Mouse (Mus musculus): ENCODE measurements at regions not wholly inside any gene's neighbourhood (a gene's known extent, or its start where the extent isn't known, plus 50 kb on each side); places are given as distances from the start of the nearest gene placed in this dataset.

DNA sequence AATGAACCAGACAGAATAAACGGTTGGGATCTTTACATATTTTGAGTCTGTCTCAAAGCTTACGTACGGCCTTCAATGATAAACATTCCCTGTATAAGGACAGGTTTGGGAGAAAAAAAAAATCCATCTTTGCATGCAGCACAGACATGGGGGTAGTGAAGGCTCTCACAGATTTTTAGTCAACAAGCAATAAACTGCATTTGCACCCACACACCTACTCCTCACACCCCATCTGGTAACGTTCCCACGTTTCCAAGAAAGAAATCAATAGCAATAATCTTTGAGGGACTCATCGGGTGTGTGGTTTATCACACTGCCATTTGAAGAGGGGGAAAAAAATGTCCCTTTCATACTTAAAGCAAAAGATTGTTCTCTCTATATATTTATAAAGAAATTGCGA is 113.8 kb upstream of the Onecut1 start:
- 79% methylated on average over 7 of the region's 7 CpGs for WGBS
- Histone ChIP-seq H3K27ac (ENCODE audit: control insufficient read depth, insufficient read depth, low read depth, low read length, poor library complexity) (no peak overlapping the region), H3K4me1 (ENCODE audit: control insufficient read depth, insufficient read depth, low read length) (no peaks in the 10 kb centered on the region), H3K4me3 (replicated peaks; ENCODE audit: control insufficient read depth, low read depth, low read length) (no peak overlapping the region)
- TF ChIP-seq CTCF (IDR thresholded peaks at IDR 0.05; ENCODE audit: control insufficient read depth, insufficient read depth, low read length) (no peak), POLR2A (IDR thresholded peaks at IDR 0.05; ENCODE audit: borderline replicate concordance, control insufficient read depth, low read depth, low read length) (no peak)

DNA sequence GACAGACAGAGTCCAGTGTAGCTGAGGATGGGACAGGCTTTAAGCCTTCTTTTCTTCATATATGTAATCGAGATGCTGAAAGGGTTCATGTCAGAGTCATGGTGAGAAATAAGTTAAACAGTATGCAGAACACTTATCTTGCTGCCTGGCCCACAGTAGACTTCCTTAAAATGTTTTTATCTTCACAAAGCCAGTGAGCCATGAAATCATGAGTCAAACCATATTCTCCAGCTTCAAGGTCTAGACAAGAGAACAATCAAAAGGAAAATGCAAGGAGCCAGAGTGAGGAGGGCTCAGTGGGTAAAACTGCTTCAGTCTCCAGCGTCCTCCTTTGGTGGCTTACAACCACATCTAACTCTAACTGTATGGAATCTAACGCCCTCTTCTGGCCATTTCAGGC is 103.7 kb upstream of the Onecut1 start:
- Histone ChIP-seq H3K27ac (ENCODE audit: control insufficient read depth, insufficient read depth, low read depth, low read length, poor library complexity) (no peak overlapping the region), H3K4me3 (replicated peaks; ENCODE audit: control insufficient read depth, low read depth, low read length) (no peak overlapping the region), H3K4me1 (ENCODE audit: control insufficient read depth, insufficient read depth, low read length) (no peaks in the 10 kb centered on the region)
- 52% methylated on average over 3 of the region's 3 CpGs for WGBS
- TF ChIP-seq POLR2A (IDR thresholded peaks at IDR 0.05; ENCODE audit: borderline replicate concordance, control insufficient read depth, low read depth, low read length) (no peak), CTCF (IDR thresholded peaks at IDR 0.05; ENCODE audit: control insufficient read depth, insufficient read depth, low read length) (no peak)

DNA sequence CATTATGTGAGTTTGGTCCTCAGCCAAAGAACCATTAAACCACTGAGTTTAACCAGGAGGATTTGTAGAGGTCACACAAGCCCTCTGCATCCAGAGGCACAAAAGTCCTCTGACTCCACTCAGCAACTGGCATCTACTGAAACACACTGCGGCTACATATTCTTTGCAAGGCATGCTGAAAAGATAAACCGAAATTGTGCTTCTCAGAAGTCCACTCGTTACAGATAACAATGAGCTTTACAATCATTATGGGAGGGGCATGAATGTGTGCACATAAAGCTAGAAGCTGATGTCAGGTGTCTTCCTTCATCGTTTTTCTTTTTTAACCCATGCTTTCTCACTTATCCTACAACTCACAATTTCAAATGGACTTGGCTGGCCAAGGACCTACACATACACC is 102.8 kb upstream of the Onecut1 start:
- no peaks in the 10 kb centered on the region for H3K4me1 ChIP-seq (ENCODE audit: control insufficient read depth, insufficient read depth, low read length)
- TF ChIP-seq POLR2A (IDR thresholded peaks at IDR 0.05; ENCODE audit: borderline replicate concordance, control insufficient read depth, low read depth, low read length) (no peak), CTCF (IDR thresholded peaks at IDR 0.05; ENCODE audit: control insufficient read depth, insufficient read depth, low read length) (no peak)
- H3K27ac ChIP-seq (ENCODE audit: control insufficient read depth, insufficient read depth, low read depth, low read length, poor library complexity) = no peak overlapping the region
- 83% methylated on average over 4 of the region's 4 CpGs for WGBS
- no peak overlapping the region for H3K4me3 ChIP-seq (replicated peaks; ENCODE audit: control insufficient read depth, low read depth, low read length)

DNA sequence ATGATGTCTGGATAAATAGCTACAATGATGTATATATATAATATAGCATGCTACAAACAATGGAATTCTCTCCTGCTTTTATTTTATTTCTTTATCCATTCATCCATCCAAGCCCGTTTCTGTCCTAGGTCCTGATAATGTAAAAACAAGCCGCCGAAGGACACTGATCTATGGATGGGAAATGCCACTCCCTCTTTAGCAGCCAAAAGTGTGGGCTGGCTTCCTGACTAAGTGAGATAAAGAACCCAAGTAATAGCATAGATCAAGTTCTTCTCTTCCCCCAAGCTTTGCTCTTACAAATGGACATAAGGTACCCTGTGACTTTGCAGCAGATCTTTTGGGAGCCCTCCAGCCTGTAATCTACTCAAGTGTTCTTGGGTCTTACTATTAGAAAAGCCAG is 81.3 kb upstream of the Onecut1 start:
- TF ChIP-seq CTCF (IDR thresholded peaks at IDR 0.05; ENCODE audit: control insufficient read depth, insufficient read depth, low read length) (no peak), POLR2A (IDR thresholded peaks at IDR 0.05; ENCODE audit: borderline replicate concordance, control insufficient read depth, low read depth, low read length) (no peak)
- Histone ChIP-seq H3K4me1 (ENCODE audit: control insufficient read depth, insufficient read depth, low read length) (no peaks in the 10 kb centered on the region), H3K4me3 (replicated peaks; ENCODE audit: control insufficient read depth, low read depth, low read length) (no peak overlapping the region), H3K27ac (ENCODE audit: control insufficient read depth, insufficient read depth, low read depth, low read length, poor library complexity) (no peak overlapping the region)
- 35% methylated on average over 3 of the region's 3 CpGs for WGBS

DNA sequence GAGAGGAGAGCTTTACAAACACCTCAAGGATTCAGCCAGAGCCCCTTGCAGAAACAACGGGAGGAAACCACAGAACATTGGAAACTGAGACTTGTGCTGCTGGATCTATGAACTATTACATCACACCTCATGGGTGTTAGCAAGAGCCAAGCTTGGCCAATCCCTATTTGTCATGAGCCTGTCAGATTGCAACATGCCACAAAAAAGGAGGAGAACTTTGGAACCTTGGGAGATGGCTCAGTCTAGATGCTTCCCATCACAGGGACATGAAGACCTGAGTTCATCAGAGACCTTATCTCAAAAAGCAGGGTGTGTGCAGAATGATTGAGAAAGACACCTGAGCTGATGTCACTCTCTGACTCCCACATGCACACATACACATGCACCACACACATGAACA is 68.3 kb upstream of the Onecut1 start:
- no peak overlapping the region for H3K27ac ChIP-seq (ENCODE audit: control insufficient read depth, insufficient read depth, low read depth, low read length, poor library complexity)
- TF ChIP-seq POLR2A (IDR thresholded peaks at IDR 0.05; ENCODE audit: borderline replicate concordance, control insufficient read depth, low read depth, low read length) = no peak
- TF ChIP-seq CTCF (IDR thresholded peaks at IDR 0.05; ENCODE audit: control insufficient read depth, insufficient read depth, low read length) = no peak
- no peak overlapping the region for H3K4me3 ChIP-seq (replicated peaks; ENCODE audit: control insufficient read depth, low read depth, low read length)
- no peaks in the 10 kb centered on the region for H3K4me1 ChIP-seq (ENCODE audit: control insufficient read depth, insufficient read depth, low read length)
- 38% methylated on average over 1 of the region's 1 CpGs for WGBS

DNA sequence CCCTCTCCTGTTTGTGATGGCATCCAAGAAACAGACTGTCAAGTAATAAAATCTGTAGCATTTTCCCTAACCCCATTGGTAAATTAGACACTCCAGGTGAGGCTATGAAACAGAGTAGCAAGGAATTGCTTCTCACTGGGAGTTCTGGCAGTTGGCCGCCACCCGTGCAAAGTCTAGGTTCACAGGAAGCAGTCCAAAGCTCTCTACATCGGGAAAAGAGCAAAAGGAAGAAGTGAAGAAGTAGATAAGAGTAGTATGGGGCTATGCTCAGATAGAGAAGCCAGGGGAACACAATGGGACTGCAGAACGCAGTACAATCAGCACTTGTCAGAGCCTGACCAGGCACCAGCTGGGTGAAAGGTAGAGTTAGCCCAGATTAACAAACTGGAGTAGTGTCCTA is 65.7 kb upstream of the Onecut1 start:
- WGBS = 21% methylated on average over 4 of the region's 4 CpGs
- H3K27ac ChIP-seq (ENCODE audit: control insufficient read depth, insufficient read depth, low read depth, low read length, poor library complexity) = no peak overlapping the region
- no peaks in the 10 kb centered on the region for H3K4me1 ChIP-seq (ENCODE audit: control insufficient read depth, insufficient read depth, low read length)
- no peak overlapping the region for H3K4me3 ChIP-seq (replicated peaks; ENCODE audit: control insufficient read depth, low read depth, low read length)
- TF ChIP-seq POLR2A (IDR thresholded peaks at IDR 0.05; ENCODE audit: borderline replicate concordance, control insufficient read depth, low read depth, low read length) = no peak
- no peak for TF ChIP-seq CTCF (IDR thresholded peaks at IDR 0.05; ENCODE audit: control insufficient read depth, insufficient read depth, low read length)

DNA sequence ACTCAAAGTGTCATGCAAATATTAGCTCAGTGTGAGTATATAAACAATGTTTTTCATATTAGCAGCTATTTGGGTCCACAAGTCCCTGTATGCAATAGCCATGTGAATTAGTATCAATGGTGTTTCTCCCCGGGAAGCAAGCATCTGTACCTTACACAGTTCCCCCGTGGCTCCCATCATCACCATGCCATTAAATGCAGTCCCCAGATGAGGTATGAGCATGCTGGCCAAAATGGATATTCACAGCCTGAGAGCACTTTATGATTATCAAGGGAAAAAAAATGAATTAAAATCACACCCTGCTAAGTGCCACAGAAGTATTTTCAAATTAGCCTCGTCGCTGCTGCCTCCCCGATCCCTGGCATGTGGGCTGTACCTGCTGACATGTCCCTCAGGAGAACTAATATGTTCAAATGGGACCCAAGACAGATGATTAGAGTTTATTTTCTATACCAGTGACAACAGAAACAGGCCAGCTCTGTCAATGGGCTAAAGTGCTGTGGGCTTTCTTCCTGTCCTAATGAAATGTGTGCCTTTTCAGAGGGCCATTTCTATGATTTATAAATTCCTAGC is 64.4 kb upstream of the Onecut1 start:
- H3K4me1 ChIP-seq (ENCODE audit: control insufficient read depth, insufficient read depth, low read length) = no peaks in the 10 kb centered on the region
- no peak overlapping the region for H3K27ac ChIP-seq (ENCODE audit: control insufficient read depth, insufficient read depth, low read depth, low read length, poor library complexity)
- TF ChIP-seq CTCF (IDR thresholded peaks at IDR 0.05; ENCODE audit: control insufficient read depth, insufficient read depth, low read length) (no peak), POLR2A (IDR thresholded peaks at IDR 0.05; ENCODE audit: borderline replicate concordance, control insufficient read depth, low read depth, low read length) (no peak)
- H3K4me3 ChIP-seq (replicated peaks; ENCODE audit: control insufficient read depth, low read depth, low read length) = no peak overlapping the region
- WGBS = 75% methylated on average over 5 of the region's 5 CpGs

DNA sequence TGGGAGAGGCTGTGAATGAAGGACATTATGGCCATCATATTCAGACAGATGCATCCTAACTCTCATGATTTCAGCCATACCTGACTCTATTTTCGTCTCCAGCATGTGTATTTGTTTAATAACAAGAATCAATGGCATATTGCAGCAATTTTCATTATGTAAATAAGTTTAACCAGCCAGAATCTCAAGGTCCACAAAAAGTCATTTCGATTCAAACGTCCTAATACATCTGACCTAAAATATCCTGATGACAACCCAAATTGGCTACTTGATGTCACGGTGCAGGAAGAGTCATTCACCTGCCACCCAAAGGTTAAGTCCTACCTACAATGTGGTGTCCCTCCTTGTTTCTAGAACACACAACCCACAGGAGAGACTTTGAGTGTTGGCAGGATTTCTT is 60.6 kb upstream of the Onecut1 start:
- Histone ChIP-seq H3K4me1 (ENCODE audit: control insufficient read depth, insufficient read depth, low read length) (no peaks in the 10 kb centered on the region), H3K4me3 (replicated peaks; ENCODE audit: control insufficient read depth, low read depth, low read length) (no peak overlapping the region), H3K27ac (ENCODE audit: control insufficient read depth, insufficient read depth, low read depth, low read length, poor library complexity) (no peak overlapping the region)
- 62% methylated on average over 4 of the region's 4 CpGs for WGBS
- TF ChIP-seq POLR2A (IDR thresholded peaks at IDR 0.05; ENCODE audit: borderline replicate concordance, control insufficient read depth, low read depth, low read length) (no peak), CTCF (IDR thresholded peaks at IDR 0.05; ENCODE audit: control insufficient read depth, insufficient read depth, low read length) (no peak)

DNA sequence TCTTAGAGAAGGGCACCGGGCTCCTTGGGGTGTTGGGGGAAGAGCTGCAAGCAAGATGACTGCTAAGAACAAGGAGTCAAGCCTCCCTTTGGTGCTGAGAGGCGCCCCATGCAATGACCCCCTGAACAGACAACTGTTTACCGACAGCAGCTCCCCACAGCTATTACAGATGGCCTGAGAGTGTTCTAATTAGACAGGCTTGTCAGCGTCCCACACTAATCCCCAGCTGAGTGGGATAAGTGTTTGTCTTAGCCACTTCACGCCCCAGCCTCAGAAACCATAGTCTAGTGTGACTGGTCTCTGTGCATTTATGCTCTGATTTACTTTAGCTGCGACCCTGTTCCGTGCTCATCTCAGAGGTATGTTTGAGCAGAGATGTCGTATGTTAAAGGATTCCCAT is 50.3 kb upstream of the Onecut1 start:
- Histone ChIP-seq H3K4me3 (replicated peaks; ENCODE audit: control insufficient read depth, low read depth, low read length) (no peak overlapping the region), H3K4me1 (ENCODE audit: control insufficient read depth, insufficient read depth, low read length) (no peaks in the 10 kb centered on the region), H3K27ac (ENCODE audit: control insufficient read depth, insufficient read depth, low read depth, low read length, poor library complexity) (no peak overlapping the region)
- 57% methylated on average over 8 of the region's 8 CpGs for WGBS
- TF ChIP-seq POLR2A (IDR thresholded peaks at IDR 0.05; ENCODE audit: borderline replicate concordance, control insufficient read depth, low read depth, low read length) = no peak
- no peak for TF ChIP-seq CTCF (IDR thresholded peaks at IDR 0.05; ENCODE audit: control insufficient read depth, insufficient read depth, low read length)

All from bone marrow, adult 2 months (tissue).